Mouse (Mus musculus) erythroid progenitor cell, adult 5-6 weeks (primary cell): ENCODE results near the gene Tmc8. TPM values are rescaled to one million over a fixed set of nuclear protein-coding genes. Genes with fewer than 3 reads are reported as not detected.
"Not testable (repeated sequence)": the region's sequence is repeated elsewhere in the genome, so short reads cannot be mapped to it uniquely, and the experiment has no call there.

Experiments
- ATAC-seq: replicated peaks from 2 replicates; pipeline ENCODE4 v1.8.0; 2016; ENCODE audit warnings: moderate number of reproducible peaks, mild to moderate bottlenecking, moderate TSS enrichment, inconsistent platforms; ENCODE audit not compliant: poor library complexity, low FRiP score, severe bottlenecking
- total RNA-seq, 2 experiments: library from RNA; stranded (forward) in 1 of 2; stranded (reverse) in 1 of 2; fragments of 150-400 nt in 1 of 2; fragments of 186-747, 209-891 nt in 1 of 2; gene quantifications; 2 replicates each; pipeline versions ENCODE4 v1.2.3 to v1.2.4; 2015 to 2017; ENCODE audit warnings: low replicate concordance in 2 of 2

Gene Tmc8
- total RNA-seq, 2 experiments from 2014 or later, result 60.6 to 113 TPM

- ATAC-seq, result no peak
Measured at GRCm38 (mm10) chr11:117770407-117770806, 11.5 kb upstream of the Tmc8 start.

DNA sequence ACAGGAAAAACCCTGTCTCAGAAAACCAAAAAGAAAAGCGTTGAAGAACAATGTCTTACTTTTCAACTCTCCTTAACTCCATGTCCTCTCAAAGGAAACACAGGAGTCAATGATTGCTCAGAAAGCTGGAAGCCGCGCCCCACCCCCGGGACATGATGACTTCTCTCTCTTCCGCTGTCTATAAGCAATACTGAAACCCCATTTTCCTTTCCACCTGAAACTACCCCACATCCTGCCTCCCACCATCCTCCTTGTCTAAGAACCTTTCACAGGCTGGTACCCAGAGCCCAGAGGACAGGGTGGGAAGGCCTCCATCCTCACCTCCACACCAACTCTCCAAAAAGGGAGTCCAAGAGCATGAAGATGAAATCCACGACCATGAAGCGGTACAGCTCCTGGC is 9.5 kb upstream of the Tmc8 start:
- no peak for ATAC-seq

GRCm38 (mm10) chr11:117774925-117775324 is 7.0 kb upstream of the Tmc8 start:
- no peak for ATAC-seq

DNA sequence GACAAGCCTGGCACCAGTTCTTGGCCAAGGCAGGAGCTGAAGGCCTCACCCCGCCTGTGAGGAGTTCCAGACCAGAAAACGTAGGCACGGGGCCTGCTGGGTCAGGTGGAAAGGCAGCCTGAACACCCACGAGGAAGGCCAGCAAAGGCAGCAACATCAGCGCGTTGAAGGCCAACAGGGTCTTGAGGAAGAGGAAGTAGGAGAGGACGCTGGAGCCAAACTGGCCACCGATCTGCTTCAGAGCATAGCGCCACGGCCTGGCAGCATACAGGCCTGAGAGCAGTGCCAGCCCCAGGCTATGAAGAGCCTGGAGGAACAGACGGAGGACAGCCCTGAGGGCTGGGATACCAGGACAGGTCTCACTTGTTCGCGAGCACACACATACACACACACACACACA is 6.3 kb upstream of the Tmc8 start:
- ATAC-seq, result no peak

GRCm38 (mm10) chr11:117776085-117776792 is 5.6 kb upstream of the Tmc8 start:
- ATAC-seq, result no peak

GRCm38 (mm10) chr11:117777111-117777510 is 4.8 kb upstream of the Tmc8 start:
- no peak for ATAC-seq

DNA sequence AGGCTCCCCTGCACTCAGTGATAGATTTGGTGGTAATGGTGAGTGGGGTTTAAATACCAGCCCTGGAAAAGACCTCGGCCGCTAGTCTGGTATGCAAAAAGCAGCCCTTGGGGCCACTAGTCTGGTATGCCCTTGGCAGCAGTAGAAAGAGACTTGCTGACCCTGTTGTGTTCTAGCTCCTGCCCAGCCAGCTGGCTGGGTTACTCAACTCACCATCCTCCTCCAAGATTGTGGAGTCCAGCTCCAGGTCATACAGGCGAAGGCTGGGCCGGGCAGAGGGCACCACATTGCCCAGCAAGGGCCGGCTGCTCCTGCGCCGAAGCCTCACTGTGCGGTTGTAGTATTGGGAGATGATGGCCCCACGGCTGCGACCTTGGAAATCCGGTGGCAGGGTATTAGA is 3.8 kb upstream of the Tmc8 start:
- ATAC-seq, result no peak

GRCm38 (mm10) chr11:117778851-117779433 is 2.9 kb upstream of the Tmc8 start:
- peak; percentile 16; the same call in 1 of the 2 replicates for ATAC-seq

DNA sequence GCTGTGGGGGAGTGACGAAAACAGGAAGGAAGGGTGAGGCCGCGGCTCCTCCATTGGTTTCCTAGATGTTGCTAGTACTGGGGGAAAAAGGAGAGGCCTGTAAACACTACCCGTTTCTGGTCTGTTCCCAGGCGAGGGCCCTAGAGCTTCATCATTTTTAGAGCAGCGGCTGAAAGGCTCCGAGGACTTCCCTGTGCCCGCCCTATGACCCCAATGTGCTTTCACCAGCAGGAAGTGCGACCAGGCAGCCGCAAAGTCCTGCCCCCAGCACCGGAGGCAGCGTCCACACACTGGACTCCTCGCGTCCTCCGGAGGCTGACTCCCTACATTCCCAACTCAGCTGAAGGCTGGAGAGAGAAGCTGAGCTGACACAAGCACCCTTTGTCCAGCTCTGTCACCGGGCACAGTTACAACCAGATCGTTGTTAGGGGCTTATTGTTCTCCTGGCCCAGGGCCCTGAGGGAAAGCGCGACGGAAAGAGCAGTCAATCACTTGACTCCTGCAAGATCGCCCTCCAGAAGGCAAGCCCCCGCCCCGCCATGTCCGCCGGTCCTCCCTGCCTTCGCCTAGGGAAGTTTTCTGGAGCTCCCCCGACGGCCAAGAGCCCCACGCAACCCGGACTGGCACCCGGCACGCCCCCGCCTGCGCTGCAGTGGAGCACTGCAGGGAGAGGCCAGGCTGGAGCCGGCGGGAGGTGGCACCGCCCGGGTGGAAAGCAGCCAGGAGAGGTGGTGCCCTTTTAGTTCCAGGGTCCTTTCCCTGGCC is 2.3 kb upstream of the Tmc8 start:
- ATAC-seq, result peak; percentile 42

- ATAC-seq, result no peak
Measured at GRCm38 (mm10) chr11:117780199-117780515, 1.7 kb upstream of the Tmc8 start.

DNA sequence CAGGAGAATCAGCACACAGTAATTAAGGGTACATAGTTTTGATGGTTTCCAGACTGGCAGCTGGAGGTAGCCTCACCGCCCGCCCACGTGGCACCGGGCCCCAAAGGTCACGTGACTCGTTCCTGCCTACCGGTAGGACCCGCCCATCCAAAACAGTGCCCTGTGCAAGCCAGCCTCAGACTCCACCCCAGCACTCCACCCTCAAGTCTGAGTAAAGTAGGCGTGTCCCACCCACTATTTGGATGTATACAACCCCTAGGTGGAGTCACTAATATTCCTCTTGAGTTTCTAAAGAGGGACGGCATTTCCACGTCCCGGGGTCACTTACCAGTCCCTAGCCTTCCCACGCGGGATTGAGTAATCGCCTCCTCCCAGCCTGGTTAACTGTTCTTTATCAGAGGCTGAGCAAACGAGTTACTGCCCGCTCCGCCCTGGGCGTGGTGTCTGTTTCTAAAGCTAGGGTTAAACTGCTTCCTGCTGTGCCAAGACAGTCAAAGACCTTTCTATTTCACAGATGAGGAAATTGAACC is 1.2 kb upstream of the Tmc8 start:
- ATAC-seq, result peak; percentile 59

- ATAC-seq, result peak; percentile 27
Measured at GRCm38 (mm10) chr11:117781199-117781821, 566 bp upstream of the Tmc8 start.

DNA sequence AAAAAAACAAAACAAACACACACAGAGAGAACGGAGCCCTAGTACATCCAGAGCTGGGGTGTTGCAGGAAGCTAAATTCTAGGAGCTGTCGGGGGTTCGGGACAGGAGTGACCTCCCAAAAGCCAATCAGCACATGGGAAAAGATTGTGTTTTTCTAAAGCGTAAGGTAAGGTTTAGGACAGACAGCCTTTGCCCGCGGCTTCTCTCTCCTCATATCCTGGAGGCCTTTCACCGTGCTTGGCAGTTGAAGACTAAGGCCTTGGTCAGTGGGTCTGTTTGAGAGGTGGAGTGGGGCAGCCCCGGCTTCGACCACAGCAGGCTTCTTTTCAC is 794 bp downstream of the Tmc8 start:
- ATAC-seq, result no peak

DNA sequence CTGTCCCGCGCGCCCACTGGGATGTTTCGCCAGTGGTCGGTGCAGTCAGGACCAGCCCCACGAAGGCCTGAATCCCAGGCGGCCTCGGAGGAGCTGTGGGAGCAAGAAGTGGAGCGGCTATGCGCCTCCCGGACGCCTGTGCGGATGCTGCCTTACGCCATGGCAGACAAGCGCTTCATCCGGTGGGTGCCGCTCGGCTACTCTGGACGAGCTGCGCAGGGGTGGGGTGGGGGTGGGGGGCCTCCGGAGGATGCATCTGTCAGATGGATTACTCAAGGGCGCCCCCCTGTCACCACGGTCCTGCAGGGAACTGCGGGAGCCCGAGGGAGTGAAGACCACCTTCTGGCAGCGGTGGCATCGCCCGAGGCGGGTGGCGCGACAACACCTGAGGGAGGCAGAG is 1.2 kb downstream of the Tmc8 start:
- peak; percentile 2 for ATAC-seq

- peak; percentile 37 for ATAC-seq
Measured at GRCm38 (mm10) chr11:117783683-117784309, 1.9 kb downstream of the Tmc8 start.

GRCm38 (mm10) chr11:117786294-117786693 is 4.4 kb downstream of the Tmc8 start:
- no peak for ATAC-seq

DNA sequence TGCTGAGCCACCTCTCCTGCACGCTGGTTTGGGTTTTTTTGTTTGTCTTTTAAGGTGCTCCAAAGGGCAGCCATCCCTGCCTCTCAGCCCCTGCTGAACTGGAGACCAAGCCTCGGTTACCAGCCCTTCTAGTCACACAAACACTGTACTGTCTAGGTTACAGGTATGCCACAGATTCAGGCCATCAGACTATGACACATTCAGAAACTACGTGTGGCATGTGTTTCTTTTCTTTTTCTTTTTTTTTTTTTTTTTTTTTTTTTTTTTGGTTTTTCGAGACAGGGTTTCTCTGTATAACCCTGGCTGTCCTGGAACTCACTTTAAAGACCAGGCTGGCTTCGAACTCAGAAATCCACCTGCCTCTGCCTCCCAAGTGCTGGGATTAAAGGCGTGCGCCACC is 6.6 kb downstream of the Tmc8 start:
- ATAC-seq, result not testable (repeated sequence)

DNA sequence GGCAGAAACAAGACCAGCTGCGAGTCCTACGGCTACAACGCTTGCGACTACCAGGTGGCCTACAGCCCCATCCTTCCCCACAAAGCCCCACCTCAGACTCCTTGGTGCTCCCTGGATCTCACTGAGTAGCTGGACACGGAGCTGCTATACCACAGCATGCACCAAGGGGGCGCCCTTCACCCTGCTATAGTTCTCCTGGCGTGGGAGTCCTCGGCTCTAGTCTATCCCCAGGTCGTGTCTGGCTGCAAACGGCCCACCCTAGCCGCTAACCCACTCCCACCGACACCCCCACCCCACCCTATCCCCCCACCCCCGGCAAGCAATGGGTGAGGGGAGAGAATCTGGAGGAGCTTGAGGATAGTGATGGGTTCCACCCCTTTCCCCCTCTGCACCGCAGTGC is 8.4 kb downstream of the Tmc8 start:
- ATAC-seq, result peak; percentile 59

- ATAC-seq, result peak; percentile 27
Measured at GRCm38 (mm10) chr11:117790703-117791440, 9.0 kb downstream of the Tmc8 start.

GRCm38 (mm10) chr11:117791441-117791761 is 9.5 kb downstream of the Tmc8 start:
- no peak for ATAC-seq
